Mouse (Mus musculus): Measurements from ENCODE around the gene Carf.
"Not testable (repeated sequence)": the region's sequence is repeated elsewhere in the genome, so short reads cannot be mapped to it uniquely, and the experiment has no call there.

Gene Carf

DNA sequence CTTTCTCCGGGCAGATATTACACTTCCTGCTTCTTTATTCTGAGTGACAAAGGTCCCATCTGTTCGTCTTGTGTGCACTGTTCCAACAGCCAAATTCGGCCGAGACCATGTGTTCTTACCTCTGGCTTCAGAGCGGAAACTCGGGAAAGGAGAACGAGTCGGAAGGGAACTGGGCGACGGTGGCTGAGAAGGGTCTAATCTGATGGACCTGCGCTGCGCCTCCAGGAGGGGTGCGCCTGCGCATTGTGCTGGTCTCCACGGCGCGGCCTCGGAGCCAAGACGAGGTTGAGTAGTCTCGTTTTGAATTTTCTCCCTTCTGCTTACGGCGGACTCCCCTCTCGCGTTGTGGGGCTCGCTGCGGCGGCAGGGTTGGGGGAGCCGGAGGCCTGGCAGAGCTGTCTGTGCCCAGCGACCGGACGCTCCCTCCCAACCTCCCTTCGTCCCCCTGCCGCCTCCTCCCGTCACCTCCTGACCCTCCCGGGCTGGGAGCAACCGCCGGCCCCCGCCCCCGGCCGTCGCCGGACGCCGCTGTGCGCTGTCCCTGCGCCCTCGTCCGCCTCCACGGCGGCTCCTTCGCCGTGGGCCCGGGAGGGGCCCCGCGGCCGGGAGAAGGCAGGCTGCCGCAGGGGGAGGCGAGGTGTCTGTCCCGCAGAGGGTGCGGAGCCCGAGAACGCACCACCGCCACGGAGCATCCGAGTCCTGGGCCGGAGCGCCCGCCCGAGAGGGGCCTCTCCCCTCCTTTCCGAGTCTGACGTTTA is at the start of gene Carf, which contains the start of gene Wdr12:
Carf (plus strand) TSS at position 224 of the 758 bp plus-strand sequence.
Wdr12 (minus strand) TSS at position 622 of the 758 bp plus-strand sequence.
- DNase-seq (ENCODE audit: low spot score): peak; percentile 92

DNA sequence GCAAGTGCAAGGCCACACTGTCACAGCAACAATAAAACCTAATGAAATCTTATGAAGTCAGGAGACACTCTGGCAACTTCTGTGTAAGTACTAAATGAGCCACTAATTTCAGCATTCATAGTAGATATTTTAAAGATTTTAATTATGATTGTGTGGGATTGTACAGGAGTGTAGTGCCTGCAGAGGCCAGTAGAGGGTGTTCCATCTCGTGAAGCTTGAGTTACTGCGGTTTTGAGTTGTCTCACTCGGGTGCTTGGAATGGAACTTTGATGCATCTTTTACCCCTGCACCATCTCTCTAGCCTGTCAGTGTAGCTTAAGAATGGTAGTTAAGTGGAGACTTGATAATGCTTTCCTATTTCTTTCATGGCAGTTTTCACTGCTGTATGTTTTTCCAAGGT is 43.4 kb upstream of the Carf start:
- no peak for DNase-seq (ENCODE audit: low spot score)

- DNase-seq (ENCODE audit: low spot score): no peak
These were observed 41.7 kb upstream of the Carf start for GRCm38 (mm10) chr1:60056310-60056709.

GRCm38 (mm10) chr1:60070725-60071124 is 27.3 kb upstream of the Carf start:
- DNase-seq (ENCODE audit: low spot score): not testable (repeated sequence)

GRCm38 (mm10) chr1:60074935-60075334 is 23.1 kb upstream of the Carf start:
- DNase-seq (ENCODE audit: low spot score): no peak

DNA sequence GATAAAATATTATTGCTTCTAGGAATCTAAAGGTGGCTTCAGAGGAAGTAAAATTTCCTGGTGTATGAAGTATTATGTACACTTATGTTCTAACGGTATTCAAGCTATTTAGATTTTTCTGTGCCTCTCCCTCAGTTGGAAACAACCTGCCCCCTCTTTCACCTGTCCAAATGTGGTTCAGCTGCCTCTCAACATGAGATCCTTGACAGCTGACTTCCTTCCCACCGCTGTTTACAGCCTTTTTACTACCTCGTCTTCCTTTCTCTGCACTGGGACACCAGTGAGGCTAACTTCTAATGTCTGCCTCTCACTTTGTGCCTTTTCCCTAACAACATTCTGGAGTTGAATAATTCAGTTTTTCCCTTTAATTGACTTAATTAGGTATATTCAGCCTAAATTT is 22.5 kb upstream of the Carf start:
- DNase-seq (ENCODE audit: low spot score): no peak

- no peak for DNase-seq (ENCODE audit: low spot score)
These were observed 21.6 kb upstream of the Carf start for GRCm38 (mm10) chr1:60076411-60076810.

DNA sequence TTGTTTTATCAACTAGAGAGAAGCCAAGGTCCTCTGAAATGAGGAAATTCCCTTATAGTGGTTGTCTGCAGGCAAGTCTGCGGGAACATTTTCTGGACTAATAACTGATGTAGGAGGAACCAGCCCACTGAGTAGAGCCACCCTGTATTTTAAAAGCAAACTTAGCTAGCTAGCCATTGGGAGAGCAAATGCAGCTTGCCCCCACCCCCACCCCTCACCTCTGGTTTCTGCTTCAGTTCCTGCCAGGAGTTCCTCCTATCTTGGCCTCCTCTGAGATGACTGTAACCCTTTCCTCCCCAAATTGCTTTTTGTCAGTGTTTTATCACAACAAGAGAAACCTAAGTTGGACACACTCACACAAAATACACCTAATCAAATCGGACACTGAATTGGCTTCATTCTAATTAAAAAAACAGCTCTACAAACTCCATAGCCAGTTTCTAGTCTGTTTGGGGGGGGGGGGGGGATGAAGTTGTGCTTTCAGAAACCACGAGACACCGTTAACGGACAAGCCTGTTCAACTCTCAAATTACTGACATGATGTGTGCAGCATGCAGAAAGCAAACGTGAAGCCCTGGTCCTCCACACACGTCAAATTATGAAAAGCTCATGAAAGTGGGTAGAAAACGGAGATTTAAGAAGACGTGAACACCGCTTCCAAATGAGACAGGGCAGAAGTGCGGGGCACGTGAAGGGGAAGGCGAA is 1.3 kb upstream of the Carf start:
- DNase-seq (ENCODE audit: low spot score): no peak

DNA sequence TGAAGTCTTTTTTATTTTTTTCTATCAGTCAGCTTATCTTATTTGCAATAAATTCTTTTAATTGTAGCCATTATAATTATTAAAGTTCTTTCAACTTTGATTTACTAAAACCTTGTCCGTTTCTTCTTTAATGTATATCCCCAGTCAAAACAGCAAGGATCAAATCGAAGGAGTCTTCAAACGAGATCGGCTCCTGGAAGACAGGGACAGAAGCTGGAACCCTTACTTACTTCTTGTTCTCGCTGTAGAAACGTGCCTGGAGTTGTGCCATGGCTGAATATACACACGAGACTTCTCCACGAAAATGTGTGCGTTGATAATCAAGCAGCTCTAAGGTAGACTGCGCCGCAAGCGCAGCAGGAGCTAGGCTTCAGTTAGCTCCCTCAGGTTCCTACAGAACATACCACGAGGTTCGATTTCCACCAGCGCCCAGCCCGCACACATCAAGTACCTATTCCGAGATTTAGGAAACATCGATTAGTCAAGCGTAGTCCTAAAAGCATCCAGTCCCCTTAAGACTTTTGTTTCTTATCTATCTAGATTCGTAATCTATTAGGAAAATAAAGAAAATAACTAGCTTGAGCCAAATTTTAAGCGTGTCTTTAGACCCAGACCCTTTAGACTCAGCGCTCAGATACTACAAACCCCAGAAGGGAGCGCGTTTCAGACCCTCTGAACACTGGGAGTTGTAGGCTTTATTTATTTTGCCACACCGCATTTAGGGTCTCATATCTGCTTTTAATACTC is 597 bp upstream of the Carf start:
- DNase-seq (ENCODE audit: low spot score): peak; percentile 15

- DNase-seq (ENCODE audit: low spot score): no peak
These were observed 792 bp downstream of the Carf start for GRCm38 (mm10) chr1:60098839-60099238.

DNA sequence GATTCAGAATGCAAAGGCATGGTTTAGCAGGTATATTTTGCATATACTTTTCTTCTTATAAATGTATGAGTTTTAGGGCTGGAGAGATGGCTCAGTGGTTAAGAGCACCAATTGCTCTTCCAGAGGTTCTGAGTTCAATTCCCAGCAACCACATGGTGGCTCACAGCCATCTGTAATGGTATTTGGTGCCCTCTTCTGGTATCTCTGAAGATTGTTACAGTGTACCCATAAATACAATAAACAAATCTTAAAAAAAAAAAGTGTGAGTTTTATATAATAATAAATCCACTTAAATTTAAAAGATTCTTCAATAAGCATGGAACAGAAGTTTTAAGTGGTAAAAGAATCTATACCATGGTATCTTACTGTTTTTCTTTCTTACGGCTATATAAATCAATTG is 6.5 kb downstream of the Carf start:
- no peak for DNase-seq (ENCODE audit: low spot score)

GRCm38 (mm10) chr1:60117721-60118455 is 19.8 kb downstream of the Carf start:
- DNase-seq (ENCODE audit: low spot score): no peak

DNA sequence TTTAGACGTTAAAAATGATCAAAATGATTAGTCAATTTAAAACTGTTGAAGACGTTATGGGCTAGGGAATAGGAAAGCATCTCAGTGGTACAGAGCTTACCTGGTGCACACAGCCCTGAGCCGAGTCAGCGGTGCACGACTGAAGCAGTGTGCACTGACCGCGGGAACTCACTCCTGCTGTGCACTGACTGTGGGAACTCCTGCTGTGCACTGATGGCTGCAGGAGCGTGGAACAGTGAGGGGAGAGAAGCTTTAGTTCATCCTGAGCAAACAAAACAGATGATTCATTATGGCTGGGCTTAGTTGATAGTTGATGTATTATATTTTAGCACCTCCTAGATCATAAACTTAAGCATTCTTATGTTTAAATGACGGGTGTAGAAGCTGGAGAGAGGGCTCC is 39.3 kb downstream of the Carf start:
- no peak for DNase-seq (ENCODE audit: low spot score)

GRCm38 (mm10) chr1:60152700-60153099 is 54.7 kb downstream of the Carf start:
- DNase-seq (ENCODE audit: low spot score): no peak

GRCm38 (mm10) chr1:60156651-60157050 is 58.6 kb downstream of the Carf start:
- no peak for DNase-seq (ENCODE audit: low spot score)

GRCm38 (mm10) chr1:60158411-60158810 is 60.4 kb downstream of the Carf start:
- peak; percentile 18 for DNase-seq (ENCODE audit: low spot score)

- DNase-seq (ENCODE audit: low spot score): no peak
These were observed 65.6 kb downstream of the Carf start for GRCm38 (mm10) chr1:60163676-60164075.

DNA sequence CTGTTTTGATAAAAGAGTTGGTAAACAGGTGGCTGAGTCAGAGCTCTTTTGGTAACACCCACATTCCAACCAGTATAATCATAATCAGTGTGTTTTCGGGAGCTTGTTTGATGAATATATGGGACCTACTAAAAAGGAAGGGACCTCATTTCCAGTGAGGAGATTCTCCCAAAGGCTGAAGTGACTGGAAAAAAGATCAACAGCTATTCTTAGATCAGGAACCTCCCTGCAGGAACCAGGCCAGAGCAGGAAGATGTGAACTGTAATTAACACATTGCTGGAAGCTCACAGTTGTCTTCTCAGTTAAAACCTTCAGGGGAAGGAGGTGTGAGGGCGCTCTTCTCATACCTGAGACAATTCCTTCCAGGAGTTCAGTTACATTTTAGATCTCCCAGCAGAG is 71.6 kb downstream of the Carf start:
- no peak for DNase-seq (ENCODE audit: low spot score)

DNA sequence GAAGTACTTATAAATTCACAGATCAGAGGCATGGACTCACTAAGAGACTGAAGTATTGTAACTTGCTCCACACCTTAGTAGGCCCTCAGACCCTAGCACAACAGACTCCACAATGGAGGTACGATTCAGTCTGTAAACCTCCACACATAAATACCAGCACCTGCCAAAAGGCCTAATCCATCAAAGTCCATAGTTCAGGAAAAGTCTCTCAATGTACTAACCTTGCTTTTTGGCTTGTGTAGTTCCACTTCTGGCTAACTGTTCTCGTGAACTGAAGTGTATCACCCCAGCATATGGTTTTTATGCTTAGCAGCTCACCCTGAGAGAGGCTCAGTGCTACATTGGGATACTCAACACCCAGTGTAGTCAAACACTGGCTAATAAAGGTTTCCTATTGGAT is 72.2 kb downstream of the Carf start:
- no peak for DNase-seq (ENCODE audit: low spot score)

- no peak for DNase-seq (ENCODE audit: low spot score)
These were observed 75.1 kb downstream of the Carf start for GRCm38 (mm10) chr1:60173119-60173518.

DNA sequence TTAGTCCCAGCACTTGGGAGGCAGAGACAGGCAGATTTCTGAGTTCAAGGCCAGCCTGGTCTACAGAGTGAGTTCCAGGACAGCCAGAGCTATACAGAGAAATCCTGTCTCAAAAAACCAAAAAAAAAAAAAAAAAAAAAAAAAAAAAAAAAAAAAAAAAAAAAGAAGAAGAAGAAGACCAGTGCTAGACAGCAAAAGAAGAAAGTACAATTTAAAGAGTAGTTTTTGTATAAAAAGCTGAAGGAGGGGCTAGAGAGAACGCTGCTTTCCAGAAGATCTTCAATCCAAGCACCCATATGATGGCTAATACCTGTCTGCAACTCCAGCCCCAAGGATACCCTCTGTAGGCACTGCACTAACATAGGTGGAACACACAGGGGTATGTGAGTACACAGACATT is 79.8 kb downstream of the Carf start:
- DNase-seq (ENCODE audit: low spot score): not testable (repeated sequence)

DNA sequence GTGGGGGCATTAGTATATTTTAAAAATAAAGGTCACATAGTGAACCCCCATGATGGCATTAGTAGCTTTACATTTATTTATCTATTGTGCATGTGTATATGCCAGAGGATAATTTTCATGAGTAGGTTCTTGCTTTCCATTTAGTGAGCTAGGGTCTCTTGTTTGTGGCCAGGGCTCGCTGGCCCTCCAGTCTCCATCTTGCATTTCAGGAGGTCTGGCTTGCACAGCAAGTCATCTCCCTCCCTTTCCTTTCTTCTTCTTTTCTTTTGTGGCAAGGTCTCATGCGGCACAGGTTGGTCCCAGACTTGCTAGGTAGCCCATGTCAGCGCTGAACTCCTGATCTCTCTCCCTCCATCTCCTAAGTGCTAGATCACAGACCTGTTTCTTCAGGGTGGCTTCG is 81.3 kb downstream of the Carf start:
- DNase-seq (ENCODE audit: low spot score): no peak
